In genomic region chr1:74248799-74249198, GRCm38 (mm10) we compare ENCODE assay signal across 9 mouse cellular contexts. TPM values are rescaled to one million over a fixed set of nuclear protein-coding genes. Genes with fewer than 3 reads are reported as not detected.
DNase-seq lines count a peak whose midpoint lies in the region; ATAC-seq lines count a peak whose summit lies in the region.
"Had no signal": no experiment of that assay in that cellular context is flagged by ENCODE, and none has a peak within 500 bp of the region (broad histone marks: within the 10 kb centered on the region; RNA-seq: fewer than 3 reads in every experiment).

No protein-coding gene starts in this region.

- H3K4me3 ChIP-seq in liver, embryonic 15.5 days (replicated peaks): no peak overlapping the region
- H3K4me3 ChIP-seq in midbrain, embryonic 16.5 days (ENCODE audit: low read depth, low read length): no peak overlapping the region
- H3K4me3 ChIP-seq: erythroblast, embryonic 14.5 days had no signal

- peak; percentile 87 for DNase-seq in CD4-positive helper T cell, adult 2 months (ENCODE audit: low read depth, low spot score)
- DNase-seq in adrenal gland, postnatal 36 days: peak; percentile 13 to 29
- peak; percentile 78 for DNase-seq in splenic B cell, adult 2 months (ENCODE audit: low read depth, low spot score)
- no peak for DNase-seq in ovary, postnatal 10 days (ENCODE audit: low spot score)
- DNase-seq in layer of hippocampus, adult 18-20 months (ENCODE audit: low spot score in 2 of 2): no peak

- no peak overlapping the region for H3K4me2 ChIP-seq in liver, embryonic 15.5 days
- H3K4me2 ChIP-seq in midbrain, embryonic 16.5 days (ENCODE audit: low read length): no peak overlapping the region

- H3K4me1 ChIP-seq in liver, embryonic 15.5 days (replicated peaks): peaks cover 44% of the 10 kb centered on the region
- no peaks in the 10 kb centered on the region for H3K4me1 ChIP-seq in midbrain, embryonic 16.5 days (ENCODE audit: control insufficient read depth, insufficient read depth, low read length)

- H3K27ac ChIP-seq in liver, embryonic 15.5 days (replicated peaks): peak overlapping the region; percentile 82
- no peak overlapping the region for H3K27ac ChIP-seq in midbrain, embryonic 16.5 days (ENCODE audit: low read length)

- H3K9ac ChIP-seq in liver, embryonic 15.5 days: no peak overlapping the region
- H3K9ac ChIP-seq in midbrain, embryonic 16.5 days (ENCODE audit: low read depth, low read length): no peak overlapping the region

- peaks cover 65% of the 10 kb centered on the region for H3K36me3 ChIP-seq in liver, embryonic 15.5 days (replicated peaks)
- peaks cover 23% of the 10 kb centered on the region for H3K36me3 ChIP-seq in splenic B cell, adult 2 months (ENCODE audit: control insufficient read depth, insufficient read depth, low read length, poor library complexity, severe bottlenecking)
- H3K36me3 ChIP-seq in midbrain, embryonic 16.5 days (ENCODE audit: control insufficient read depth, insufficient read depth, low read length): peaks cover 19% of the 10 kb centered on the region

- WGBS in liver, embryonic 15.5 days (ENCODE audit: insufficient replicate concordance): 20% methylated on average over 1 of the region's 1 CpGs
- WGBS in midbrain, embryonic 16.5 days: 89% methylated on average over 1 of the region's 1 CpGs

- H3K9me3 ChIP-seq in liver, embryonic 15.5 days (replicated peaks): no peaks in the 10 kb centered on the region
- H3K9me3 ChIP-seq in midbrain, embryonic 16.5 days (replicated peaks; ENCODE audit: control insufficient read depth, low read length, poor library complexity, severe bottlenecking): no peaks in the 10 kb centered on the region

- ATAC-seq in hematopoietic stem cell, adult 5-6 weeks (replicated peaks in 1 of 2; ENCODE audit: insufficient read depth in 1 of 2, low FRiP score in 2 of 2, low TSS enrichment in 1 of 2, low read depth in 1 of 2, poor library complexity in 2 of 2, severe bottlenecking in 2 of 2): peak; percentile 97
- peak; percentile 68 for ATAC-seq in liver, embryonic 15.5 days (ENCODE audit: insufficient read depth)
- ATAC-seq in midbrain, embryonic 16.5 days: no peak

- H3K27me3 ChIP-seq in liver, embryonic 15.5 days: no peaks in the 10 kb centered on the region
- H3K27me3 ChIP-seq in splenic B cell, adult 2 months (ENCODE audit: control insufficient read depth, insufficient read depth, low read length, poor library complexity, severe bottlenecking): no peaks in the 10 kb centered on the region
- no peaks in the 10 kb centered on the region for H3K27me3 ChIP-seq in midbrain, embryonic 16.5 days (ENCODE audit: control insufficient read depth, insufficient read depth, low read depth, low read length)

RNA-seq across cellular contexts. Expression of gene Arpc2, which starts 12.9 kb away (rescaled TPM):
- total RNA-seq in adrenal gland, postnatal 36 days (2021): 100 to 1,000 TPM; 181 to 203 TPM
- total RNA-seq in hematopoietic stem cell, adult 5-6 weeks (2017): 345 and 397 TPM in 2 replicates
- 176 and 191 TPM in 2 replicates for polyA plus RNA-seq in liver, embryonic 15.5 days (2015; fragmentation: Nextera tagmentation; extraction: Ambion mirVana)
- 434 and 444 TPM in 2 replicates for polyA plus RNA-seq in midbrain, embryonic 16.5 days (2015; fragmentation: Nextera tagmentation; extraction: Ambion mirVana)
- total RNA-seq in layer of hippocampus, adult 18-20 months (2021): 100 to 1,000 TPM; 376 to 401 TPM

RNA-seq across cellular contexts. Expression of gene Gpbar1, which starts 29.6 kb away (rescaled TPM):
- not detected for total RNA-seq in adrenal gland, postnatal 36 days (2021)
- total RNA-seq in hematopoietic stem cell, adult 5-6 weeks (2017): 0.15 TPM in 1 of 2 replicates, not detected in the other
- polyA plus RNA-seq in liver, embryonic 15.5 days (2015; fragmentation: Nextera tagmentation; extraction: Ambion mirVana): 0.29 and 0.68 TPM in 2 replicates
- polyA plus RNA-seq in midbrain, embryonic 16.5 days (2015; fragmentation: Nextera tagmentation; extraction: Ambion mirVana): 0.20 and 0.34 TPM in 2 replicates
- total RNA-seq in layer of hippocampus, adult 18-20 months (2021): not detected
- polyA plus RNA-seq: erythroblast, embryonic 14.5 days had no signal

RNA-seq across cellular contexts. Expression of gene Aamp, which starts 35.7 kb away (rescaled TPM):
- total RNA-seq in adrenal gland, postnatal 36 days (2021): 100 to 1,000 TPM; 174 to 190 TPM
- total RNA-seq in hematopoietic stem cell, adult 5-6 weeks (2017): 115 and 150 TPM in 2 replicates
- 93.1 and 113 TPM in 2 replicates for polyA plus RNA-seq in liver, embryonic 15.5 days (2015; fragmentation: Nextera tagmentation; extraction: Ambion mirVana)
- 205 and 212 TPM in 2 replicates for polyA plus RNA-seq in midbrain, embryonic 16.5 days (2015; fragmentation: Nextera tagmentation; extraction: Ambion mirVana)
- total RNA-seq in layer of hippocampus, adult 18-20 months (2021): 100 to 1,000 TPM; 163 to 168 TPM

RNA-seq across cellular contexts. Expression of gene Pnkd, which starts 35.9 kb away (rescaled TPM):
- total RNA-seq in adrenal gland, postnatal 36 days (2021): 10 to 100 TPM; 72.5 to 80.8 TPM
- total RNA-seq in hematopoietic stem cell, adult 5-6 weeks (2017): 12.3 and 29.0 TPM in 2 replicates
- polyA plus RNA-seq in liver, embryonic 15.5 days (2015; fragmentation: Nextera tagmentation; extraction: Ambion mirVana): 32.0 and 34.7 TPM in 2 replicates
- polyA plus RNA-seq in midbrain, embryonic 16.5 days (2015; fragmentation: Nextera tagmentation; extraction: Ambion mirVana): 117 and 125 TPM in 2 replicates
- total RNA-seq in layer of hippocampus, adult 18-20 months (2021): 100 to 1,000 TPM; 192 to 206 TPM

RNA-seq across cellular contexts. Expression of gene Cxcr1, which starts 54.4 kb away (rescaled TPM):
- total RNA-seq in adrenal gland, postnatal 36 days (2021): not detected
- total RNA-seq in hematopoietic stem cell, adult 5-6 weeks (2017): 0.15 and 0.56 TPM in 2 replicates
- not detected in 2 replicates for polyA plus RNA-seq in liver, embryonic 15.5 days (2015; fragmentation: Nextera tagmentation; extraction: Ambion mirVana)
- polyA plus RNA-seq in midbrain, embryonic 16.5 days (2015; fragmentation: Nextera tagmentation; extraction: Ambion mirVana): not detected in 2 replicates
- total RNA-seq in layer of hippocampus, adult 18-20 months (2021): not detected
- polyA plus RNA-seq: erythroblast, embryonic 14.5 days had no signal

Comparison
In these comparisons a context has a peak if more than half of its experiments do, and no peak if none do; other contexts are left out.
1. DNase-seq: peak in CD4-positive helper T cell, adult 2 months (single experiment), adrenal gland, postnatal 36 days (2 of 2) and splenic B cell, adult 2 months (single experiment); none in ovary, postnatal 10 days (single experiment) and layer of hippocampus, adult 18-20 months (0 of 2).